8 mouse cellular contexts compared by ENCODE assay signal in the genomic region with DNA sequence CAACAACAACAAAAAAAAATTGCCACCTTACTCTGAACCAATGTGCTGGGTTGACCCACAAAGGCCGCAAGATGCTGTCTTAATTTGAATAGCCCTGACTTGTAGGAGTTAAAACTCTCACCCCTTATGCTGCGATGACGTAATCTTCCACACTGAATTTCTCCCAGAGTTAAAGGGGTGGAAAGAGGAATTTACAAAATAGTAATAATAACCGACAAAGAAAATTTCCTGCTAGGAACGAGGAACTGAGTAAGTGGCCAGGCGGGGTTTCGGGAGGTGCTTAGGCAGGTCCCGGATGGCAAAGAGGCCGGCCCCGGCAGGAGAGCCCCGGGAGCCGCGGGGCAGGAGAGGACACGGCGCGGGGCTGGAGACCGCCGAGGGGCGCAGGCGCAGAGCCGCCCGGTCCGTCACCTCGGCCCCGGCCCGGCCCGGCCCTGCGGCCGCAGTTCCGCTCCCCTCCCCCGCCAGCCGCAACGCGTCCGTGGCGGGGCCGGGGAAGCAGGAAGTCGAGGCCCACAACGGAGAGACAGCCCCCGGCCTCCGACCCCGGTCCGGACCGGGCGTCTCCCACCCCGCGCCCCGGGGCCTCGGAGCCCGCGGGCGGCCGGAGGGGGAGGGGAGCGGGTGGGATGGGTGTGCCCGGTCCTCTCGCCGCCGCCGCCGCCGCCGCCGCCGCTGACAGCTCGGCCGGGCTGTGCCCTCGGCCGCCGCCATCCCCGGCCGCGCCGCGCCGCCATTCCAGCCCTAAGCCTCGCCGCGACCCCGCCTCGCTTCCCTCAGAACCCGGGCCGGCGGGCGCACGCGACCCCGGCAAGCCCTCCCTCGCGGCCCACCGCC. TPM values are rescaled to one million over a fixed set of nuclear protein-coding genes. Genes with fewer than 3 reads are reported as not detected.
DNase-seq lines count a peak whose midpoint lies in the region; ATAC-seq and TF ChIP-seq lines count a peak whose summit lies in the region.

No protein-coding gene starts in this region.

- TF ChIP-seq POLR2A in thymus, adult 2 months (IDR thresholded peaks at IDR 0.05; ENCODE audit: control insufficient read depth, extremely low read depth, insufficient read depth, low read length, poor library complexity) = no peak

- no peak for TF ChIP-seq CTCF in lung, embryonic 14.5 days (IDR thresholded peaks at IDR 0.05; ENCODE audit: low read depth)
- 0 out of 2 replicates have a peak, but pooled peaks have one; percentile 31 for TF ChIP-seq CTCF in thymus, adult 2 months (IDR thresholded peaks at IDR 0.05; ENCODE audit: borderline replicate concordance, control insufficient read depth, extremely low read depth, insufficient read depth, low read length, poor library complexity)

- no peaks in the 10 kb centered on the region for H3K36me3 ChIP-seq in forebrain, embryonic 11.5 days (ENCODE audit: control insufficient read depth, insufficient read depth, low read length)
- H3K36me3 ChIP-seq in lung, embryonic 14.5 days (ENCODE audit: insufficient read depth) = no peaks in the 10 kb centered on the region
- H3K36me3 ChIP-seq in thymus, adult 2 months (ENCODE audit: control insufficient read depth, insufficient read depth, low read length) = no peaks in the 10 kb centered on the region

- ATAC-seq in forebrain, embryonic 11.5 days (replicated peaks; ENCODE audit: low FRiP score) = peak; percentile 74
- peak; percentile 83 for ATAC-seq in lung, embryonic 14.5 days (ENCODE audit: insufficient read depth)
- ATAC-seq in neutrophil, adult 5-6 weeks (ENCODE audit: extremely low read depth, insufficient number of reproducible peaks, low FRiP score, poor library complexity, severe bottlenecking) = peak; percentile 30; the same call in 1 of the 2 replicates

- peak overlapping the region; percentile 87 for H3K27ac ChIP-seq in forebrain, embryonic 11.5 days (ENCODE audit: low read depth, low read length)
- H3K27ac ChIP-seq in lung, embryonic 14.5 days (ENCODE audit: low read depth) = peak overlapping the region; percentile 97
- peak overlapping the region; percentile 58 for H3K27ac ChIP-seq in thymus, adult 2 months (ENCODE audit: control insufficient read depth, insufficient read depth, low read length)

- H3K9me3 ChIP-seq in forebrain, embryonic 11.5 days (ENCODE audit: control insufficient read depth, low read length) = no peaks in the 10 kb centered on the region
- H3K9me3 ChIP-seq in lung, embryonic 14.5 days (ENCODE audit: low read depth, low read length) = no peaks in the 10 kb centered on the region

- under 1% methylated on average over 54 of the region's 90 CpGs for WGBS in forebrain, embryonic 11.5 days
- under 1% methylated on average over 57 of the region's 90 CpGs for WGBS in lung, embryonic 14.5 days
- WGBS in thymus, adult 2 months = under 1% methylated on average over 85 of the region's 90 CpGs

- peak overlapping the region; percentile 80 for H3K4me2 ChIP-seq in forebrain, embryonic 11.5 days (ENCODE audit: low read depth, low read length, severe bottlenecking)
- H3K4me2 ChIP-seq in lung, embryonic 14.5 days = peak overlapping the region; percentile 86

- no peaks in the 10 kb centered on the region for H3K27me3 ChIP-seq in forebrain, embryonic 11.5 days (ENCODE audit: control insufficient read depth, insufficient read depth, low read length)
- H3K27me3 ChIP-seq in lung, embryonic 14.5 days (ENCODE audit: insufficient read depth, low read length) = no peaks in the 10 kb centered on the region
- no peaks in the 10 kb centered on the region for H3K27me3 ChIP-seq in thymus, adult 2 months (ENCODE audit: control insufficient read depth, insufficient read depth, low read length)

- H3K4me3 ChIP-seq in forebrain, embryonic 11.5 days (ENCODE audit: low read depth, low read length) = peak overlapping the region; percentile 98
- peak overlapping the region; percentile 98 for H3K4me3 ChIP-seq in lung, embryonic 14.5 days (ENCODE audit: low read depth, low read length)
- peak overlapping the region; percentile 99 for H3K4me3 ChIP-seq in thymus, adult 2 months (ENCODE audit: control insufficient read depth, insufficient read depth, low read length)

- H3K4me1 ChIP-seq in forebrain, embryonic 11.5 days (replicated peaks; ENCODE audit: control insufficient read depth, insufficient read depth, low read length) = peaks cover 5% of the 10 kb centered on the region; the same call in 1 of the 2 replicates
- H3K4me1 ChIP-seq in lung, embryonic 14.5 days (ENCODE audit: insufficient read depth) = peaks cover 3% of the 10 kb centered on the region; the same call in 1 of the 2 replicates
- H3K4me1 ChIP-seq in thymus, adult 2 months (replicated peaks; ENCODE audit: control insufficient read depth, insufficient read depth, low read length) = peaks cover 15% of the 10 kb centered on the region

- peak; percentile 36 to 41 for DNase-seq in CD8-positive naive resting alpha-beta T cell, adult 2 months (ENCODE audit: low read depth in 2 of 2, low spot score in 2 of 2)
- DNase-seq in c-Kit-positive CD71-positive TER-119-negative erythroid progenitor cells, embryonic 14.5 days (ENCODE audit: low read depth) = peak; percentile 48
- peak; percentile 83 for DNase-seq in forebrain, embryonic 11.5 days (ENCODE audit: low spot score)
- DNase-seq in heart, postnatal 10 days = peak; percentile 82 to 85
- DNase-seq in kidney, postnatal 4 days = peak; percentile 78 to 85
- DNase-seq in lung, embryonic 14.5 days = peak; percentile 77
- peak; percentile 50 for DNase-seq in thymus, adult 2 months

- intact Hi-C loops in heart, postnatal 10 days (cut with DNase I) = no loop called here

- peak overlapping the region; percentile 97 for H3K9ac ChIP-seq in forebrain, embryonic 11.5 days (ENCODE audit: low read length)
- H3K9ac ChIP-seq in lung, embryonic 14.5 days = peak overlapping the region; percentile 99

RNA-seq across cellular contexts. Expression of a gene that starts 0.6 kb away (rescaled TPM):
- polyA plus RNA-seq in forebrain, embryonic 11.5 days (2014; fragmentation: Nextera tagmentation; extraction: Ambion mirVana) = 623 and 626 TPM in 2 replicates
- 100 to 1,000 TPM; 245 to 270 TPM for total RNA-seq in heart, postnatal 10 days (2021)
- 690 and 693 TPM in 2 replicates for polyA plus RNA-seq in lung, embryonic 14.5 days (2014; fragmentation: Nextera tagmentation; extraction: Ambion mirVana)
- total RNA-seq in neutrophil, adult 5-6 weeks (2017) = 728 and 734 TPM in 2 replicates
- polyA plus RNA-seq in thymus, adult 2 months (2012; rRNA removed) = 80.3 and 94.4 TPM in 2 replicates

RNA-seq across cellular contexts. Expression of a gene that starts 52.7 kb away (rescaled TPM):
- not detected in 2 replicates for polyA plus RNA-seq in forebrain, embryonic 11.5 days (2014; fragmentation: Nextera tagmentation; extraction: Ambion mirVana)
- total RNA-seq in heart, postnatal 10 days (2021) = not detected
- polyA plus RNA-seq in lung, embryonic 14.5 days (2014; fragmentation: Nextera tagmentation; extraction: Ambion mirVana) = not detected in 2 replicates
- not detected in 2 replicates for total RNA-seq in neutrophil, adult 5-6 weeks (2017)
- polyA plus RNA-seq in thymus, adult 2 months (2012; rRNA removed) = not detected in 2 replicates

Comparison
In these comparisons a context has a peak if more than half of its experiments do, and no peak if none do; other contexts are left out.
1. Peak in every context shown above with its lines: DNase-seq, ATAC-seq, H3K4me3 ChIP-seq and H3K27ac ChIP-seq.
2. ATAC-seq: peak in every context shown above with its lines; median percentile 83 in lung, embryonic 14.5 days; 74 in forebrain, embryonic 11.5 days; 30 in neutrophil, adult 5-6 weeks.